Mouse (Mus musculus) heart, adult 2 months (tissue): ENCODE measurements around the gene Nudc. TPM values are rescaled to one million over a fixed set of nuclear protein-coding genes. Genes with fewer than 3 reads are reported as not detected.

ENCODE experiments used
- DNase-seq, 2 experiments: peaks; one replicate each; pipeline ENCODE4 v3.0.0; 2021
- H3K27ac ChIP-seq: fragments of 200-600 bp; 2 replicates; pipeline ENCODE4 v1.8.1; 2022
- H3K27me3 ChIP-seq: fragments of 200-500 bp; 2 replicates; pipeline ENCODE4 v1.6.1; 2012; ENCODE audit warnings: mild to moderate bottlenecking, low read length, inconsistent platforms, mixed read lengths; ENCODE audit not compliant: control insufficient read depth, insufficient read depth
- H3K36me3 ChIP-seq: fragments of 200-500 bp; 2 replicates; pipeline ENCODE4 v1.6.1; 2012; ENCODE audit warnings: low read length, inconsistent platforms; ENCODE audit not compliant: control insufficient read depth, insufficient read depth
- H3K4me1 ChIP-seq: fragments of 200-500 bp; 2 replicates; pipeline ENCODE4 v1.6.1; 2011; ENCODE audit warnings: low read length; ENCODE audit not compliant: control insufficient read depth, insufficient read depth
- H3K4me3 ChIP-seq: fragments of 200-600 bp; 2 replicates; pipeline ENCODE4 v1.8.1; 2022
- H3K79me2 ChIP-seq: fragments of 200-500 bp; replicated peaks from 2 replicates; pipeline ENCODE4 v1.6.1; 2012; ENCODE audit warnings: mild to moderate bottlenecking, inconsistent platforms, low read length, moderate library complexity, mixed read lengths; ENCODE audit not compliant: control insufficient read depth, insufficient read depth
- H3K9ac ChIP-seq: fragments of 200-500 bp; 2 replicates; pipeline ENCODE4 v1.6.1; 2012; ENCODE audit warnings: low read depth, mild to moderate bottlenecking, control low read depth, inconsistent platforms, low read length, mixed read lengths
- CTCF ChIP-seq: fragments of 200-600 bp; IDR thresholded peaks from 2 replicates; pipeline ENCODE4 v1.8.1; 2022; ENCODE audit warnings: antibody characterized with exemption, mild to moderate bottlenecking, moderate library complexity
- EP300 ChIP-seq: fragments of 200-500 bp; IDR thresholded peaks from 2 replicates; pipeline ENCODE4 v1.6.1; 2011; ENCODE audit warnings: low read depth, low read length, control low read depth; ENCODE audit not compliant: insufficient read depth
- POLR2A ChIP-seq: fragments of 200-500 bp; IDR thresholded peaks from 2 replicates; pipeline ENCODE4 v1.6.1; 2011; ENCODE audit warnings: mild to moderate bottlenecking, low read depth, low read length, control low read depth; ENCODE audit not compliant: insufficient read depth
- WGBS: fragments of 180-500 bp; shearing (Covaris S2); methylation state at CpG from one replicate; pipeline ENCODE4 v1.1.7; 2018; 5-methylcytosine and 5-hydroxymethylcytosine counted together
- intact Hi-C: fragments of 180-260 bp; cut with DNase I; formaldehyde crosslinking; loops from one replicate; pipeline ENCODE4 v1.15.1; 2025
- long read RNA-seq: library from polyadenylated mRNA; stranded (forward); transcript quantifications from one replicate; pipeline ENCODE4 v2.0.0, GENCODE M21; 2021
- polyA plus RNA-seq: library from polyadenylated mRNA; depleted of rRNA; stranded (reverse); fragments of >200 nt; gene quantifications from 2 replicates; pipeline ENCODE4 v1.2.3, GENCODE M21; 2012; rRNA removed
- total RNA-seq, 2 experiments: library from RNA; stranded (reverse); gene quantifications; 2 replicates each; pipeline ENCODE4 v1.2.3; 2021

Gene Nudc
- 10 to 100 TPM; 70.5 to 78.8 TPM for total RNA-seq
- 40.5 and 52.5 TPM in 2 replicates for polyA plus RNA-seq
- long read RNA-seq, transcript Nudc-201 (8 exons, 1,316 nt), result major isoform, 148 of 189 reads
- long read RNA-seq, partial matches to known transcripts, result 41 of 189 reads
- long read RNA-seq, other reads (novel, unspliced or antisense), result 0 of 189 reads

- peaks cover 2% of the 10 kb centered on the region; the same call in 1 of the 2 replicates for H3K4me1 ChIP-seq
- H3K27me3 ChIP-seq, result no peaks in the 10 kb centered on the region
- peak within 1 kb of the TSS; percentile 98 for H3K4me3 ChIP-seq
- peak within 1 kb of the TSS; percentile 86 for H3K27ac ChIP-seq
- TF ChIP-seq CTCF (no peak), EP300 (0 out of 2 replicates have a peak, but pooled peaks have one; percentile 37), POLR2A (peak; percentile 76)
- peaks cover 9% of the 10 kb centered on the region for H3K79me2 ChIP-seq
- peak; percentile 94 to 98 for DNase-seq
- intact Hi-C loops, result no loop called here
- under 1% methylated on average over 67 of the region's 77 CpGs for WGBS
- H3K36me3 ChIP-seq, result no peaks in the 10 kb centered on the region; the same call in 1 of the 2 replicates
- peak within 1 kb of the TSS; percentile 99 for H3K9ac ChIP-seq
Measured at GRCm38 (mm10) chr4:133545272-133546231, at the start of gene Nudc. TSS of gene Nudc (minus strand) at chr4:133545996.

- Histone ChIP-seq H3K4me1 (no peaks in the 10 kb centered on the region; the same call in 1 of the 2 replicates), H3K79me2 (no peaks in the 10 kb centered on the region), H3K4me3 (no peak overlapping the region), H3K27me3 (no peaks in the 10 kb centered on the region), H3K36me3 (no peaks in the 10 kb centered on the region), H3K27ac (no peak overlapping the region), H3K9ac (no peak overlapping the region)
- TF ChIP-seq CTCF, result no peak
- TF ChIP-seq POLR2A, result no peak
- TF ChIP-seq EP300, result no peak
- intact Hi-C loops, result loop anchor here (5.0 kb wide), 1 partner anchor 37 kb away; no protein-coding TSS in a partner anchor
- WGBS, result 68% methylated on average over 7 of the region's 7 CpGs
- no peak for DNase-seq
Measured at GRCm38 (mm10) chr4:133595538-133595937, 49.7 kb upstream of the Nudc start.

- H3K4me1 ChIP-seq, result no peaks in the 10 kb centered on the region; the same call in 1 of the 2 replicates
- H3K27ac ChIP-seq, result no peak overlapping the region
- peak; percentile 66 to 83 for DNase-seq
- no peaks in the 10 kb centered on the region for H3K36me3 ChIP-seq
- no peak overlapping the region for H3K4me3 ChIP-seq
- H3K79me2 ChIP-seq, result no peaks in the 10 kb centered on the region
- no peaks in the 10 kb centered on the region for H3K27me3 ChIP-seq
- no peak overlapping the region for H3K9ac ChIP-seq
- peak; percentile 94 for TF ChIP-seq CTCF
- TF ChIP-seq EP300, result peak; percentile 98
- TF ChIP-seq POLR2A, result no peak
- 22% methylated on average over 7 of the region's 7 CpGs for WGBS
- intact Hi-C loops, result loop anchor here (1.0 kb wide), 2 partner anchors 17 to 237 kb away; no protein-coding TSS in a partner anchor
Measured at GRCm38 (mm10) chr4:133592570-133592969, 46.8 kb upstream of the Nudc start.

- H3K4me1 ChIP-seq, result peaks cover 3% of the 10 kb centered on the region
- H3K36me3 ChIP-seq, result no peaks in the 10 kb centered on the region
- DNase-seq, result peak; percentile 84 to 87
- peak; percentile 93 for TF ChIP-seq POLR2A
- peak; percentile 71 for TF ChIP-seq EP300
- TF ChIP-seq CTCF, result no peak
- whole genome bisulfite sequencing, result under 1% methylated on average over 65 of the region's 65 CpGs
- H3K27ac ChIP-seq, result peak within 1 kb of the TSS; percentile 76
- intact Hi-C loops, result no loop called here
- no peaks in the 10 kb centered on the region for H3K27me3 ChIP-seq
- H3K79me2 ChIP-seq, result peaks cover 3% of the 10 kb centered on the region
- H3K9ac ChIP-seq, result peak within 1 kb of the TSS; percentile 79
- peak within 1 kb of the TSS; percentile 86 for H3K4me3 ChIP-seq
Measured at GRCm38 (mm10) chr4:133584059-133584951, 38.5 kb upstream of the Nudc start, which contains the start of gene Gpn2. TSS of gene Gpn2 (plus strand) at chr4:133584362.

- H3K4me3 ChIP-seq, result peak overlapping the region; percentile 86
- H3K27ac ChIP-seq, result peak overlapping the region; percentile 76
- TF ChIP-seq POLR2A (no peak), CTCF (no peak), EP300 (no peak)
- DNase-seq, result peak in 1 of 2 experiments; percentile 23
- H3K36me3 ChIP-seq, result no peaks in the 10 kb centered on the region
- peak overlapping the region; percentile 67 for H3K9ac ChIP-seq
- no peaks in the 10 kb centered on the region for H3K27me3 ChIP-seq
- WGBS, result 52% methylated on average over 6 of the region's 6 CpGs
- H3K4me1 ChIP-seq, result peaks cover 3% of the 10 kb centered on the region
- intact Hi-C loops, result no loop called here
- H3K79me2 ChIP-seq, result peaks cover 3% of the 10 kb centered on the region
Measured at GRCm38 (mm10) chr4:133583690-133584058, 37.9 kb upstream of the Nudc start.
